Mouse (Mus musculus) liver, embryonic 15.5 days (tissue): ENCODE data around the gene Kank2. TPM values are rescaled to one million over a fixed set of nuclear protein-coding genes. Genes with fewer than 3 reads are reported as not detected.
A peak's percentile ranks its signal among the peaks of the same experiment; 100 is the strongest.

Source experiments
- ATAC-seq: fragments of 200-750 bp; cut with Nextera tagmentation; 2 replicates; pipeline ENCODE4 v1.8.0; 2017; ENCODE audit warnings: moderate number of reproducible peaks, mild to moderate bottlenecking, moderate library complexity; ENCODE audit not compliant: insufficient read depth
- H3K27ac ChIP-seq: fragments of 300-500 bp; sonication (generic); replicated peaks from 2 replicates; pipeline ENCODE4 v1.5.1; 2015; ENCODE audit warnings: mild to moderate bottlenecking, inconsistent platforms
- H3K27me3 ChIP-seq: fragments of 300-500 bp; sonication (generic); 2 replicates; pipeline ENCODE4 v1.6.1; 2015; ENCODE audit warnings: mild to moderate bottlenecking, inconsistent platforms
- H3K36me3 ChIP-seq: fragments of 300-500 bp; sonication (generic); replicated peaks from 2 replicates; pipeline ENCODE4 v1.6.1; 2015; ENCODE audit warnings: moderate library complexity, mild to moderate bottlenecking, inconsistent platforms
- H3K4me1 ChIP-seq: fragments of 300-500 bp; sonication (generic); replicated peaks from 2 replicates; pipeline ENCODE4 v1.6.1; 2015; ENCODE audit warnings: inconsistent platforms
- H3K4me2 ChIP-seq: fragments of 300-500 bp; sonication (generic); 2 replicates; pipeline ENCODE4 v1.6.1; 2015; ENCODE audit warnings: moderate library complexity, mild to moderate bottlenecking, inconsistent platforms
- H3K4me3 ChIP-seq: fragments of 300-500 bp; sonication (generic); replicated peaks from 2 replicates; pipeline ENCODE4 v1.5.1; 2015; ENCODE audit warnings: mild to moderate bottlenecking, inconsistent platforms
- H3K9ac ChIP-seq: fragments of 300-500 bp; sonication (generic); 2 replicates; pipeline ENCODE4 v1.6.1; 2015; ENCODE audit warnings: moderate library complexity, mild to moderate bottlenecking, inconsistent platforms
- H3K9me3 ChIP-seq: fragments of 300-500 bp; sonication (generic); replicated peaks from 2 replicates; pipeline ENCODE4 v1.6.1; 2016; ENCODE audit warnings: inconsistent platforms
- WGBS: fragments of 180-500 bp; shearing (Covaris S2); methylation state at CpG from one replicate; pipeline ENCODE4 v1.1.7; 2015; ENCODE audit warnings: mixed read lengths; ENCODE audit not compliant: insufficient replicate concordance; 5-methylcytosine and 5-hydroxymethylcytosine counted together
- polyA plus RNA-seq: library from polyadenylated mRNA; unstranded; fragments of >200 nt; fragmentation: Nextera tagmentation; extraction: Ambion mirVana; gene quantifications from 2 replicates; pipeline ENCODE4 v1.2.1, GENCODE M21; 2015

Gene Kank2
- polyA plus RNA-seq, 1 experiment from 2014 or later: 4.8 TPM

DNA sequence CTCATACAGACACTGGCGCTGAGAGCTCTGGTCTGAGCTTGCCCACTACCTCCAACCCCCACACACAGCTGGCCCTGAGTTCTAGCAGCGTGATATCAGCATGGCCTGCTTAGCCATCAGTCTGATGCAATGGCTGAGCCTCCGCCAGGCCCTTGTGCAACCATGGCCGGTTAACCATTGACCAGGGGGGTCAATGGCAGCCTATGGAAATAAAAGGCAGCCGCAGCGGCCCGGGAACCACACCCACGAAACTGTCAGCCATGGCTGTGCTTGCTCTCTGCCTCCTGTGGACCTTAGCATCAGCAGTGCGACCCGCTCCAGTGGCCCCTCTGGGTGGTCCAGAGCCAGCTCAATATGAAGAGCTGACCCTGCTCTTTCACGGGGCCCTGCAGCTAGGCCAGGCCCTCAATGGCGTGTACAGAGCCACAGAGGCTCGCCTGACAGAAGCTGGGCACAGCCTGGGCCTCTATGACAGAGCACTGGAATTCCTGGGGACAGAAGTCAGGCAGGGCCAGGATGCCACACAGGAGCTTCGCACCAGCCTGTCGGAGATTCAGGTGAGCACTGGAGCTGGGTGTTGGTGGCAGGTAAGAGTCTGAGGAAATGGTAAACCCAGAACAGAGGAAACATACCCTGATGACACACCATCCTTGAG lies 36.8 kb upstream of the Kank2 start, which contains the start of gene Angptl8:
Gene Angptl8 (plus strand): TSS at position 253 of the 655 bp plus-strand sequence.
- peaks cover 11% of the 10 kb centered on the region for H3K4me1 ChIP-seq
- peak within 1 kb of the TSS; percentile 22; the same call in 1 of the 2 replicates for H3K9ac ChIP-seq
- peak within 1 kb of the TSS; percentile 52 for H3K4me2 ChIP-seq
- peak; percentile 60 for ATAC-seq
- H3K36me3 ChIP-seq: peaks cover 4% of the 10 kb centered on the region
- no peaks in the 10 kb centered on the region for H3K9me3 ChIP-seq
- peak within 1 kb of the TSS; percentile 48 for H3K4me3 ChIP-seq
- peak within 1 kb of the TSS; percentile 75 for H3K27ac ChIP-seq
- no peaks in the 10 kb centered on the region for H3K27me3 ChIP-seq
- 63% methylated on average over 15 of the region's 15 CpGs for WGBS

- 77% methylated on average over 20 of the region's 20 CpGs for WGBS
- ATAC-seq: peak; percentile 29
These were observed 33.2 kb upstream of the Kank2 start for GRCm38 (mm10) chr9:21831558-21832240.

GRCm38 (mm10) chr9:21830936-21831335 lies 32.4 kb upstream of the Kank2 start:
- H3K9me3 ChIP-seq: no peaks in the 10 kb centered on the region
- no peak overlapping the region for H3K9ac ChIP-seq
- peaks cover 16% of the 10 kb centered on the region for H3K4me1 ChIP-seq
- no peaks in the 10 kb centered on the region for H3K27me3 ChIP-seq
- H3K27ac ChIP-seq: peak overlapping the region; percentile 72
- H3K4me3 ChIP-seq: no peak overlapping the region
- H3K4me2 ChIP-seq: no peak overlapping the region
- 71% methylated on average over 11 of the region's 11 CpGs for WGBS
- peak; percentile 27; the same call in 1 of the 2 replicates for ATAC-seq
- H3K36me3 ChIP-seq: no peaks in the 10 kb centered on the region

More at GRCm38 (mm10) chr9:21831558-21832240, 33.2 kb upstream of the Kank2 start:
- Histone ChIP-seq H3K9ac (no peak overlapping the region), H3K4me2 (no peak overlapping the region; the same call in 1 of the 2 replicates), H3K4me1 (peaks cover 16% of the 10 kb centered on the region), H3K36me3 (no peaks in the 10 kb centered on the region), H3K4me3 (no peak overlapping the region), H3K27me3 (no peaks in the 10 kb centered on the region), H3K9me3 (no peaks in the 10 kb centered on the region), H3K27ac (peak overlapping the region; percentile 72)

DNA sequence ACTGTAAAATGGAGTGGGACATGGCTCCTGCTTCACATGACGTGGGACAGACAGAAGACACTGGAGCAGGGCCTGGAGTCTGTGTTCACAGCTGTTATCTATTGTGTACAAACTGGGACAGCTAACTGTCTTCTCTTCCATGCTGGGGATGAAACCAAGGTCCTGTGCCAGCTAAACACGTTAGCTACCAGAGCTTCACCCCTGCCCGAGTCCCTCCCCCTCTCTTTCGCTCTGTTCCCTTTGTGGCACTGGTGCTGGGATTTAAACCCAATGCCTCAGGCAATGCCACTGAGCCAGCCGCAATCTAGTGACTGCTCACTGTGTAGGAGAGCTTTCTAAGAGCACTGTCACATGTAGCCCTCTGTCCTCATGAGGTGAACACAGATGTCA lies 31.9 kb upstream of the Kank2 start:
- Histone ChIP-seq H3K4me1 (peaks cover 16% of the 10 kb centered on the region), H3K27ac (peak overlapping the region; percentile 72), H3K4me3 (no peak overlapping the region), H3K27me3 (no peaks in the 10 kb centered on the region), H3K9ac (no peak overlapping the region), H3K4me2 (no peak overlapping the region), H3K9me3 (no peaks in the 10 kb centered on the region), H3K36me3 (no peaks in the 10 kb centered on the region)
- no peak for ATAC-seq
- WGBS: 74% methylated on average over 5 of the region's 5 CpGs

GRCm38 (mm10) chr9:21829834-21830460 lies 31.4 kb upstream of the Kank2 start:
- peak overlapping the region; percentile 53 for H3K27ac ChIP-seq
- 73% methylated on average over 14 of the region's 14 CpGs for WGBS
- H3K4me3 ChIP-seq: no peak overlapping the region
- H3K4me1 ChIP-seq: peaks cover 16% of the 10 kb centered on the region
- H3K9ac ChIP-seq: no peak overlapping the region
- no peaks in the 10 kb centered on the region for H3K36me3 ChIP-seq
- ATAC-seq: peak; percentile 30; the same call in 1 of the 2 replicates
- H3K4me2 ChIP-seq: no peak overlapping the region
- no peaks in the 10 kb centered on the region for H3K9me3 ChIP-seq
- H3K27me3 ChIP-seq: no peaks in the 10 kb centered on the region

- H3K36me3 ChIP-seq: no peaks in the 10 kb centered on the region
- WGBS: 71% methylated on average over 10 of the region's 10 CpGs
- H3K9me3 ChIP-seq: no peaks in the 10 kb centered on the region
- 0 out of 2 replicates have a peak, but pooled peaks cover 11% of the 10 kb centered on the region for H3K4me1 ChIP-seq
- H3K9ac ChIP-seq: no peak overlapping the region
- H3K27me3 ChIP-seq: no peaks in the 10 kb centered on the region
- no peak overlapping the region for H3K4me3 ChIP-seq
- no peak overlapping the region for H3K27ac ChIP-seq
- no peak overlapping the region for H3K4me2 ChIP-seq
- no peak for ATAC-seq
These were observed 25.8 kb upstream of the Kank2 start for GRCm38 (mm10) chr9:21824366-21824765.

GRCm38 (mm10) chr9:21823957-21824356 lies 25.4 kb upstream of the Kank2 start:
- no peak overlapping the region for H3K4me2 ChIP-seq
- ATAC-seq: no peak
- 43% methylated on average over 4 of the region's 4 CpGs for WGBS

DNA sequence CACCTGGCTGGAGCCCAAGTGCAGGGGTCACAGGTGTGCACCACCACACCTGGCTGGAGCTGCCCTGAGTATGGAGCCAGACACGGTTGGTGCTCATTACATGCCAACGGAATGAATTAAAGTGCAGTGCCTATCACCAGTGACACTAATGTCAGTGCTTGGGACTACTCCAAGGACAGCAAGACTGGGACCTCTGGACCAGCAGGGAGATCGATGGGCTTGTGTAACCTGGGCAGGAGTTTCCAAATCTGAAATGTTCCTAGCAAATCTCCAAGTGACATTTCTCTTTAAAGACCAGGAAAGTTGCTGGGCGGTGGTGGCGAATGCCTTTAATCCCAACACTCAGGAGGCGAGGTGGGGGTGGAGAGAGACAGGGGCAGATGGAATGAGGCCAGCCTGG lies 24.1 kb upstream of the Kank2 start:
- no peak overlapping the region for H3K4me3 ChIP-seq
- no peaks in the 10 kb centered on the region for H3K9me3 ChIP-seq
- 0 out of 2 replicates have a peak, but pooled peaks cover 11% of the 10 kb centered on the region for H3K4me1 ChIP-seq
- no peak for ATAC-seq
- H3K27ac ChIP-seq: no peak overlapping the region
- H3K4me2 ChIP-seq: no peak overlapping the region
- H3K36me3 ChIP-seq: 0 out of 2 replicates have a peak, but pooled peaks cover under 1% of the 10 kb centered on the region
- 61% methylated on average over 6 of the region's 6 CpGs for WGBS
- H3K9ac ChIP-seq: no peak overlapping the region
- H3K27me3 ChIP-seq: no peaks in the 10 kb centered on the region

More at GRCm38 (mm10) chr9:21823957-21824356, 25.4 kb upstream of the Kank2 start:
- Histone ChIP-seq H3K9me3 (no peaks in the 10 kb centered on the region), H3K27me3 (no peaks in the 10 kb centered on the region), H3K4me3 (no peak overlapping the region), H3K9ac (no peak overlapping the region), H3K36me3 (no peaks in the 10 kb centered on the region), H3K27ac (no peak overlapping the region), H3K4me1 (0 out of 2 replicates have a peak, but pooled peaks cover 11% of the 10 kb centered on the region)

DNA sequence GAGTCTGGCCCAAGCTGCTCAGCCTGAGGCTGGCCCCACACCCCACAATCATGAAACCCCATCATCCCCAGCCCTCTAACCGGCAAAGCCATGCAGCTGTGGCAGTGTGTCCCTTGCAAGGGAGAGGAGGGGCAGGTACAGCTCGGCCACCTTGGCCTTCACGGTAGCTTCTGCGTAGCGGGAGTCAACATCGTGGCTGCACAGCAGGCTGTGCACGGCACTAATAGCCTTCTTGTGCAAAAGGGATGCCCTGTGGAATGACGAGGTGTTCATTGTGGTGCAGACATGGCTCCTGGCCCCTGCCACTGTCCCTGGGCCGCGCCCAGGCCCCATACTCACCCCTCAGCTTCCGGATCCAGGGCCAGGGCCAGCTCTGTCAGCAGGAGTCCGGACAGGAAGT lies 21.6 kb upstream of the Kank2 start:
- Histone ChIP-seq H3K9ac (no peak overlapping the region), H3K36me3 (peaks cover 2% of the 10 kb centered on the region; the same call in 1 of the 2 replicates), H3K4me1 (peaks cover 20% of the 10 kb centered on the region; the same call in 1 of the 2 replicates), H3K4me3 (no peak overlapping the region), H3K4me2 (no peak overlapping the region), H3K9me3 (no peaks in the 10 kb centered on the region), H3K27me3 (no peaks in the 10 kb centered on the region), H3K27ac (no peak overlapping the region)
- ATAC-seq: no peak
- WGBS: 70% methylated on average over 12 of the region's 12 CpGs

GRCm38 (mm10) chr9:21819181-21819729 lies 20.7 kb upstream of the Kank2 start:
- Histone ChIP-seq H3K4me3 (no peak overlapping the region), H3K9ac (no peak overlapping the region), H3K27me3 (no peaks in the 10 kb centered on the region), H3K36me3 (peaks cover 7% of the 10 kb centered on the region; the same call in 1 of the 2 replicates), H3K4me2 (no peak overlapping the region), H3K27ac (no peak overlapping the region), H3K4me1 (peaks cover 20% of the 10 kb centered on the region; the same call in 1 of the 2 replicates), H3K9me3 (no peaks in the 10 kb centered on the region)
- no peak for ATAC-seq
- 71% methylated on average over 2 of the region's 2 CpGs for WGBS
